Mouse (Mus musculus): ENCODE results near the gene Zfp26. TPM values are rescaled to one million over a fixed set of nuclear protein-coding genes. Genes with fewer than 3 reads are reported as not detected.

Zfp26 gene
- 30.3 and 33.7 TPM in 2 replicates for polyA plus RNA-seq (2016; fragmentation: Nextera tagmentation; extraction: Ambion mirVana)

DNA sequence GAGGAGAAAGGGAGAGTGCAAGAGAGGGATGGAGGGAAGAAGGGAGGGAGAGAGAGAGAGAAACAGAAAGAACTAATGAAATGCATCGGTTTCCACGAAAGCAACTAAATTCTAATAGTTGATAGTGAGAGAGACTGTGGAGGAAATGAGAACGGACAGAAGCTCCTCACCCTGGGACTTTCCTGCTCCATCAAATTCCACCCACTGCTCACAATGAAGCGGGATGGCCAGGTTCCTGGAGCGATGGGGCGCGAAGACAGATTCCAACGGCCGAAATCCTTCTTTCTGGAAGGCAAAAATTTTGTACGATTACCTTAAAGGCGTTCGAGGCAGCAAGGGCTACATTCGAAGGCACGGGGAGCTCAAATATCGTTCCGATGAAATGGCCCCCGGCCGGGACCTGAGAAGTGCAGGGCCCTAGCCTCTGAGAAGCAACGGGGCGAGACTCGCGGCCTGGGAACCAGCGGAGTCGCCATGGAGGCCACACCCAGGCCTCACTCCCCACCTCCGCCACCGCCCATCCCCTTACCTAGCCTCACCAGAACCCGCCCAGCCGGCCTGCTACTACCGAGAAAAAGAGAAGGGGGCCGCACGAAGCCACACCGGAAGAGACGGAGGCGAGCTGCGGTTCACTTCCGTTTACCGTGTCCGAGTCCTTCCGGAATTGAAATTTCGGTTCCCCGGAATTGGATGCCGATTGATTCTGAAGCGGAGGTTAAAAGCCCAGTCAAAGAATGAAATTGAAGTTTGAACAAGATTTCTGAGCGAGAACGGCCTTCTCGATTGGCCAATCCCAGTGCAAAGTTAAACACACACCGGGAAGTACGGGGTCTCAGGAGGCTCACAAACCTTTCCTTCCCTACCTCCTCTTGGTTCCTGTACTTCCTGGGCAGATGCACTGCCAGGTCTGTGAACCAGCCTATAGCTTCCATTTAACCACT, at the start of gene Zfp26:
Gene Zfp26, minus strand, starts transcription at position 786 of the 941 bp plus-strand sequence.
- no peaks in the 10 kb centered on the region for H3K9me3 ChIP-seq
- peaks cover 7% of the 10 kb centered on the region for H3K27me3 ChIP-seq
- H3K36me3 ChIP-seq, result peaks cover 24% of the 10 kb centered on the region
- peak within 1 kb of the TSS; percentile 89 for H3K4me2 ChIP-seq (replicated peaks)
- H3K4me1 ChIP-seq, result peaks cover 11% of the 10 kb centered on the region
- H3K9ac ChIP-seq (replicated peaks), result peak within 1 kb of the TSS; percentile 92
- H3K27ac ChIP-seq (replicated peaks), result peak within 1 kb of the TSS; percentile 83
- peak; percentile 89 for ATAC-seq (ENCODE audit: low FRiP score, low read depth)
- under 1% methylated on average over 44 of the region's 48 CpGs for WGBS
- H3K4me3 ChIP-seq, result peak within 1 kb of the TSS; percentile 91

DNA sequence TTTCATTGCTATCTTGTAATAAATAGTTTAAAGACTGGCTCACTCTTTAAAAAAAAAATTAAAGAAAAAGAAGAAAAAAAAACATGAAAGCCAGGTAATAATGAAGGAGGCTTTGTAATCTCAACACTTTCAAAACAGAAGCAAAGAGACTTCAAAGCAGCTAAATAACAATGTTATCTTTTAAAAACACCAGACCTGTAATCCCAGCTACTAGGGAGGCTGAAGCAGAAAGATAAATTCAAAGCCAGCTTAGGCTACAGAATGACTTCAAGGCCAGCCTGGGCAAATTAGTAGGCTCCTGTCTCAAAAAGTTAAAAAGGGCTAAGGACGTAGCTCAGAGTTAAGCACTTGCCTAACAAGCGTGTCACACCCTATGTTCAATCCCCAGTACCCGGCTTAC, 49.7 kb upstream of the Zfp26 start:
- no peak overlapping the region for H3K4me2 ChIP-seq (replicated peaks)
- no peaks in the 10 kb centered on the region for H3K9me3 ChIP-seq
- H3K36me3 ChIP-seq, result peaks cover 56% of the 10 kb centered on the region
- no peak for ATAC-seq (ENCODE audit: low FRiP score, low read depth)
- 0 out of 2 replicates have a peak, but pooled peaks cover 3% of the 10 kb centered on the region for H3K4me1 ChIP-seq
- no peak overlapping the region for H3K27ac ChIP-seq (replicated peaks)
- no peak overlapping the region for H3K4me3 ChIP-seq
- H3K27me3 ChIP-seq, result no peaks in the 10 kb centered on the region
- 71% methylated on average over 3 of the region's 3 CpGs for WGBS
- H3K9ac ChIP-seq (replicated peaks), result no peak overlapping the region

DNA sequence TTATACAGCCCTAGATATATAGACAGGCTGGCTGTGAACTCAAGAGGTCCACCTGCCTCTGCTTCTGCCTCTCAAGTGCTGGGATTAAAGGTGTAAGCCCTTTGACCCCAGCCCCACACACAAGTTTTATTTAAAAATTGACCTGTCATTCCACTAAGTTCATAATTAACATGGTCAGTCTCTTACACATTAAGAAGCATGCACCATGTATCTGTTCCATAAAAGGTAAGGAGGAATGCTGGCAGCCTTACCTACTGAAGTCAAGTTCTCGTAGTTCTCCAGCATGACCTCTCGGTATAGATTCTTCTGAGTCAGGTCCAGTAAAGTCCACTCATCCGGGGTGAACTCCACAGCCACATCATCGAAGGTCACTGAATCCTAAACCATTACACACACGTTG, 44.8 kb upstream of the Zfp26 start:
- no peak overlapping the region for H3K27ac ChIP-seq (replicated peaks)
- H3K36me3 ChIP-seq, result peaks cover 75% of the 10 kb centered on the region

DNA sequence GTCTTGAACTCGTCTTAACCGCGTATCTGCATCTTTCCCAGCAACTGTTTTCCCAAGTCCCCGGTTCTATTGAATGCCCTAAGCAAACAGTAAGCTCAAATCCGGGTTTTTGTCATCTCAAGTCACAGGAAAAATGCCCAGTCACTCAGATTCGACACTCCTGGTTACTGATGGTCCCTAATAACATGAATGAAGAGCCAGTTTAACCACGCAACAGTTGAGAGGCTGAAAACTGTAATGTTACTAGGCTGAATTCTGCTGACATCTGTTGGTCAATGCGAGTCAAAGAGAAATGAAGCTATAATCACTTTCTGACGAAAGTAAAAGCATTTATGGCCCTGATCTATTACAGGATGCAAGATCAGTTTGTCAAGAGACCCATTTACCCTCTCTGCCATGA, 33.3 kb upstream of the Zfp26 start:
- H3K4me2 ChIP-seq (replicated peaks), result peak overlapping the region; percentile 82
- H3K36me3 ChIP-seq, result peaks cover 25% of the 10 kb centered on the region
- H3K4me1 ChIP-seq, result peaks cover 30% of the 10 kb centered on the region
- H3K27me3 ChIP-seq, result no peaks in the 10 kb centered on the region
- H3K9me3 ChIP-seq, result no peaks in the 10 kb centered on the region
- H3K4me3 ChIP-seq, result peak overlapping the region; percentile 84
- WGBS, result 10% methylated on average over 9 of the region's 9 CpGs
- peak overlapping the region; percentile 80 for H3K9ac ChIP-seq (replicated peaks)
- ATAC-seq (ENCODE audit: low FRiP score, low read depth), result no peak
- H3K27ac ChIP-seq (replicated peaks), result peak overlapping the region; percentile 92

More for the DNA sequence above, 44.8 kb upstream of the Zfp26 start:
- Histone ChIP-seq H3K4me3 (no peak overlapping the region), H3K9ac (replicated peaks) (no peak overlapping the region), H3K9me3 (no peaks in the 10 kb centered on the region), H3K27me3 (no peaks in the 10 kb centered on the region), H3K4me2 (replicated peaks) (no peak overlapping the region), H3K4me1 (no peaks in the 10 kb centered on the region)
- 87% methylated on average over 5 of the region's 5 CpGs for WGBS
- no peak for ATAC-seq (ENCODE audit: low FRiP score, low read depth)

DNA sequence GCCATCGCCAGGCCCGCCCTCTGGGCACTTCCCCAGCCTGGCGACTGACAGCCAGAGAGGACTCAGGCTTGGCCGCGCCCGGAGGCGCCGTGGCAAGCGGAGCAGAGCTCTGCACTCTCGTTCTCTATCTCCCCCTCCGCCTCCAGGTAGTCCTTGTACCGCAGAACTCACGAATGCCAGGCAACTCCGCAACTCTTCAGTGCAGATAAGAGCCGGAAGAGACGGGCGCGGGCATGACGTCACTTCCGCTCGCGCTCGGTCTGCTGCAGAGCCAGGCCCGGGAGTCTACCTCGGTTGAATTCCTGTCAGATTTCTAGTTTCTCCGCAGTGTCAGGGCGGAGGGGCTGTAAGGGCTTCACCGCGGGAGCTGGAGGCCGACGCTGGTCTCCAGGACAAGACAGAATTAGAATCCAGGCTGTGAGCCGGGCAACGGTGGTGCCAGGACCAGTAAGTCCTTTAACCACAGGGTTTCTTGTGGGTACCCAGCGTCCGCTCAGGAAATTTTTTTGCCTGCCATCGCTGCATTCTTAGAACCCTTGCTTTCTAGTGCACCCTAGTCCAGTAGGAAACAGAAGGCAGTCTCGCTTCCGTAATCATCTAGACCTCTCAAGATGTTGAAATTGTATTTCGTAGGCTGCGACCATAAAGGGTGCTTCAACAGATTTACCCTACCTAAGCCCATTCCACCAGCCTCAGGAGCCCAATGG, 32.7 kb upstream of the Zfp26 start, which contains the start of gene Zfp426:
Gene Zfp426, minus strand, starts transcription at position 220 of the 707 bp plus-strand sequence.
- ATAC-seq (ENCODE audit: low FRiP score, low read depth), result peak; percentile 96
- no peaks in the 10 kb centered on the region for H3K27me3 ChIP-seq
- WGBS, result 1% methylated on average over 40 of the region's 40 CpGs
- peak within 1 kb of the TSS; percentile 80 for H3K9ac ChIP-seq (replicated peaks)
- H3K27ac ChIP-seq (replicated peaks), result peak within 1 kb of the TSS; percentile 92
- H3K4me1 ChIP-seq, result peaks cover 30% of the 10 kb centered on the region
- H3K9me3 ChIP-seq, result no peaks in the 10 kb centered on the region
- peak within 1 kb of the TSS; percentile 82 for H3K4me2 ChIP-seq (replicated peaks)
- peaks cover 20% of the 10 kb centered on the region for H3K36me3 ChIP-seq
- peak within 1 kb of the TSS; percentile 84 for H3K4me3 ChIP-seq

DNA sequence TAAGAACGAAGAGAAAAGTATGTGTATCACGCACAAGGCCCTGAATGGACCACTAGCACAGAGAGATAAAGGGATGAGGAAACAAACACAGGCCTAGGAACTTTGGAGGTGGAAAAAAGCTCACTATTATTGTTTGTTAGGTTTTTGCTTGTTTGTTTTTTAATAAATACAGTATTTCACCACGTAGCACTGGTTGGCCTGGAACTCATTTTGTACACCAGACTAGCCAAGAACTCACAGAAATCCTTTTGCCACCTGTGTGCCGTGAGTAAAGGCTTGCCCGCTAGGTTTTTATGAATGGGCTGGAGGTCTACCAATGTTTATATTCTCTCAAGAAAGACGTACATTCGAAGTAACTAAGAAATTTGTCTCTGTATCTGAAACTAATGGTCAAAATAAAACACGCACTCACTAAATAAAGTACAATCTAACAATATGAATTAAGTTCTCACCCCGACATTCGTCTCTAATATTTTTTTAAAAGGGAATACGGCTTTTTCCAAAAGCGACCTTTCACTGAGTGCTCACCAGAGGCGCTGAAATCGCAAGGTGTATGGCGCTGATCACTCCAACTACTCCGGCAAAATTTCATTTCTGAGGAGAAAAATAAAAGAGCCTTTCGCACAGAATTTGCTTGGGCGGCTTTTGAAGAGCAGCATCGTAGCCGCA, 32.0 kb upstream of the Zfp26 start:
- Histone ChIP-seq H3K27ac (replicated peaks) (peak overlapping the region; percentile 92), H3K36me3 (peaks cover 13% of the 10 kb centered on the region), H3K9ac (replicated peaks) (peak overlapping the region; percentile 80), H3K9me3 (no peaks in the 10 kb centered on the region), H3K27me3 (no peaks in the 10 kb centered on the region), H3K4me2 (replicated peaks) (peak overlapping the region; percentile 82), H3K4me3 (peak overlapping the region; percentile 84), H3K4me1 (peaks cover 30% of the 10 kb centered on the region)
- 15% methylated on average over 20 of the region's 20 CpGs for WGBS
- no peak for ATAC-seq (ENCODE audit: low FRiP score, low read depth)

DNA sequence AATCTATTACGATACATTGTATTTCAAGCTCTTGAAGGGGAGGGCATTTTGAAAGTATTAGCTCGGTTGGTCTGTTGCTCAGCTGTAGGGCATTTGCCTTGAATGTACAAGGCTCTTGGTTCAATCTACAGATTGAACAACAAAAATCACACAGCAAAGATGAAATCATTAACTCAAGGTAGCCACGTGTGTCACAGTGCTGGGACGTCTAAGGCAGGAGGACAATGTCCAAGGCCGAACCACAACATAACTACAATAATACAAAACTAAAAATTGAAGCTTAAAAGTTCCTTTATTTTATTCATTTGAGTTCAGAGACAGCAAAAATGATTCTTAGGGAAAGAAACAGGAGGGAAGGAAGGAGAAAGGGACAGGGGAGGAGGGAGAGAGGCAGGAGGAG, 29.6 kb upstream of the Zfp26 start:
- Histone ChIP-seq H3K4me2 (replicated peaks) (no peak overlapping the region), H3K9ac (replicated peaks) (no peak overlapping the region), H3K36me3 (peaks cover 22% of the 10 kb centered on the region), H3K27me3 (no peaks in the 10 kb centered on the region), H3K4me1 (peaks cover 30% of the 10 kb centered on the region), H3K9me3 (no peaks in the 10 kb centered on the region), H3K27ac (replicated peaks) (no peak overlapping the region), H3K4me3 (no peak overlapping the region)
- ATAC-seq (ENCODE audit: low FRiP score, low read depth), result no peak
- 91% methylated on average over 5 of the region's 5 CpGs for WGBS

DNA sequence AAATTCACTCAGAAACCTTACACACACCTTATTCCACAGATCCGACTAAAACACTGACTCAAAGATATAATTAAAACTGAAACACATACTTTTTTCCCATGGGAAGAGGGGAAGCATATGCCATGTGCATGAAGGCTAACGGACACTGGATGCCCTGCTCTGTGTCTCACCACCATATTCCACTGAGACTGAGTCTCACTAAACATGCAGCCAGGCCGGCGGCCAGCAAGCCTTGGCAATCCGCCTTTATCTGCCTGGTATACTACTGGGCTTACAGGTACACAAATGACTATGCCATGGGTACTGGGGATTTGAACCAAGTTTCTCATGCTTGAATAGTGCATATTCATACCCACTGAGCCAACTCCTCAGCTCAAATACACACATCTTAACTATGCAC, 19.4 kb upstream of the Zfp26 start:
- Histone ChIP-seq H3K4me1 (no peaks in the 10 kb centered on the region), H3K9ac (replicated peaks) (no peak overlapping the region), H3K27me3 (no peaks in the 10 kb centered on the region), H3K4me2 (replicated peaks) (no peak overlapping the region), H3K4me3 (no peak overlapping the region), H3K27ac (replicated peaks) (no peak overlapping the region), H3K36me3 (peaks cover 69% of the 10 kb centered on the region), H3K9me3 (no peaks in the 10 kb centered on the region)
- 88% methylated on average over 5 of the region's 5 CpGs for WGBS
- no peak for ATAC-seq (ENCODE audit: low FRiP score, low read depth)

DNA sequence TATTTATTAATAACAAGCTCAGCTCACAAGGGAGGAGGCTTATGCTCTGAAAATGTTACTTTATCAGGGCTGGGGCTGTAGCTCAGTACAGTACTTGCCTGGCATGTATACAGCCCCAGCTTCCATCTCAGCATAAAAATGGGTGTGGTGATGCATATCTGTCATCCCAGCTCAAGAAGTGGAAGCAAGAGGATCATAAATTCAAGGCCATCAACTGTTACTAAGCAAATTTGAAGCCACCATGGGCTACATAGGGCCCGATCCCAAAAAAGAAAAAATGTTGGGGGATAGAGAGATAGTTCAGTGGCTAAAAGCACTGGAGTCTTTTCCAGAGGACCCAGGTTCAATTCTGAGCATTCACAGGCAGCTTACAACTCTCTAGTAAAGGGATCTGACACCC, 16.7 kb upstream of the Zfp26 start:
- no peak for ATAC-seq (ENCODE audit: low FRiP score, low read depth)
- Histone ChIP-seq H3K4me3 (no peak overlapping the region), H3K27ac (replicated peaks) (no peak overlapping the region), H3K9ac (replicated peaks) (no peak overlapping the region), H3K4me1 (no peaks in the 10 kb centered on the region), H3K4me2 (replicated peaks) (no peak overlapping the region), H3K9me3 (no peaks in the 10 kb centered on the region), H3K36me3 (peaks cover 72% of the 10 kb centered on the region), H3K27me3 (no peaks in the 10 kb centered on the region)
- 96% methylated on average over 1 of the region's 1 CpGs for WGBS

DNA sequence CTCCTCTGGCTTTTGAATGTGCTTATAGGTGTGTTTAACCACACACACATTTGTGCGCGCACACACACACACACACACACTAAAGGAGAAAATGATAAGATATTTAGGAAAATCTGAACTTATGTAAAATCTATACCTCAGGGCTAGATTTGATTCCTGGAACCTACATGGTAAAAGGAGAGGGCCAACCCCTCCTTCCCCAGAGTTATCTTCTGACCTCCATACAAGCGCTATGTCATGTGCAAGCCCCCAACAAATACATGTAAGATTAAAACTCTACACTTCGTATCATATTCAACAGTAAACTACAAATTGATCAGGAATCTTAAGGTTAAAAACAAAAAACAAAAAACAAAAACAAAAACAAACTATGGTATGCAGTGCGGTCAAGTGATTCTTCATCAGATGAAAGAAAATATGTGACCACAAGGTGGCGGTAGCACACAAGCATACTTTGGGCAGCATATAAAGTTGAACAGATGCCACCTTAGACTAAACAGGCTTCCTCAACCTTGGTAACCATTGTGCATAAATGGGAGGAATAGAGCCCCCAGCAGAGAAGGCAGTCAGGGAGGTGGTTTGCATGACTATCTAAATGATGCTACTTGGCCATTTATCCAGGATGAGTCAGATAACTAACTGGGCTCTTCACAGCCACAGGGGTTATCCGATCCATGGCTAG, 6.9 kb upstream of the Zfp26 start:
- peak; percentile 58 for ATAC-seq (ENCODE audit: low FRiP score, low read depth)
- Histone ChIP-seq H3K9ac (replicated peaks) (no peak overlapping the region), H3K36me3 (peaks cover 33% of the 10 kb centered on the region), H3K27ac (replicated peaks) (no peak overlapping the region), H3K27me3 (peaks cover 7% of the 10 kb centered on the region), H3K4me3 (no peak overlapping the region), H3K4me1 (no peaks in the 10 kb centered on the region), H3K4me2 (replicated peaks) (no peak overlapping the region), H3K9me3 (peaks cover 10% of the 10 kb centered on the region)
- 58% methylated on average over 7 of the region's 7 CpGs for WGBS

DNA sequence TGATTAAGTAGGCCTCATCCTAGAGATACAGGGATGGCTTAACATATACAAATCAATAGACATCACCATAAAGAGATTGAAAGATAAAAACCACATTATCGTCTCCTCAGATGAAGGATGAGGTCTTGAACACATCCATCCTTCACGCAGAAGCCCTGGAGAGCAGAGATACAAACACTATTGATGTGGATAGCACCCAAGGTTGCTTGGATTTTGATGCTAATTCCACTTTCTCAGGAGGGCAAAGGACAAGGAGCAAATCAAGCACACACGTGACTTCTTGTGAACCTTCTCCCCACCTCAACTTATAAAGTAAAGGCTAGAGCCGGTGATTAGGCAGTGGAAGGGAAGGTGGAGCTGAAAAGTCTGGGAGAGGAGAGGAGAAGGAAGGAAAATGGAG, 6.3 kb downstream of the Zfp26 start:
- Histone ChIP-seq H3K4me3 (no peak overlapping the region), H3K36me3 (peaks cover 48% of the 10 kb centered on the region), H3K27me3 (no peaks in the 10 kb centered on the region), H3K9me3 (no peaks in the 10 kb centered on the region), H3K4me2 (replicated peaks) (no peak overlapping the region), H3K27ac (replicated peaks) (no peak overlapping the region), H3K9ac (replicated peaks) (no peak overlapping the region), H3K4me1 (peaks cover 7% of the 10 kb centered on the region)
- 93% methylated on average over 4 of the region's 4 CpGs for WGBS
- ATAC-seq (ENCODE audit: low FRiP score, low read depth), result no peak
